Mouse (Mus musculus): ENCODE measurements around the gene Kat6b. TPM values are rescaled to one million over a fixed set of nuclear protein-coding genes. Genes with fewer than 3 reads are reported as not detected.

Kat6b gene
- polyA plus RNA-seq, 1 experiment, result 15.5 TPM

DNA sequence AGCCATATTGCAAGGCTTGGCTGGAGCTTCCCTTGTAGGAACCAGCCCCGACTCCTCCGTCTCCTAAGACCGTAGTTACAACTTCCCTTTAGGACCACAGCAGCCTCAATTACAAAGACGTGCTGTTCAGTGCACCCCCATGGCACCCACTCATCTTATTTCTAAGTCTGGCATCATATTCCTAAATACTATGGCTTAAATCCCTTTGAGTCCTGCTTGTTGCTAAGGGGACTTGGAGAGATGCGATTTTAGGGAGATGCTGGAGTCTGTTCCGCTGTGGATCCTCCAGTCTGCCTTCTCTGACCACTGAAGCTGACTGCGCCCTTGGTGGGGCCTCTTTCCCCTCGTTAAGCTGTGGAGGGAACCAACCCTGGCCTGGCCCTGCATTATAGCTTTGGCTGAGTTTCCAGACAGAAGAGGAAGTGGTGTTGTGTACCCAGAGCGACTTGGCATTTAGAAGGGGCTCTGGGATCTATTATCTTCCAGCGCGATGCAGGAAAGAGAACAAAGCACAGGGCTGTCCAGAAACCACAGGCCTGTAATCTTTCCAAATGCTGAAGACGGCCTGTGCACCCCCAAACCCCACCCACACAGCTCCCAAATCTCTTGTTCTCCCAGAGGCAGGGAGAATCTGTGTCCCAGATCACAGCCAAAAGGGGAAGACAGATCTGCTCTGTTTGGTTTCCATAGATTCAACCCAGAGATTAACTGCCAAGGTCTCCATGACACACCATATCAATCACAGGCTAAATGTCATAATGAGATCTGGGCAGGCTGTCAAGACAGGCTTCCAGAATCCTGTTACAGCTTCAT is 225.7 kb downstream of the Kat6b start:
- peak; percentile 12 for DNase-seq (ENCODE audit: low read depth)

DNA sequence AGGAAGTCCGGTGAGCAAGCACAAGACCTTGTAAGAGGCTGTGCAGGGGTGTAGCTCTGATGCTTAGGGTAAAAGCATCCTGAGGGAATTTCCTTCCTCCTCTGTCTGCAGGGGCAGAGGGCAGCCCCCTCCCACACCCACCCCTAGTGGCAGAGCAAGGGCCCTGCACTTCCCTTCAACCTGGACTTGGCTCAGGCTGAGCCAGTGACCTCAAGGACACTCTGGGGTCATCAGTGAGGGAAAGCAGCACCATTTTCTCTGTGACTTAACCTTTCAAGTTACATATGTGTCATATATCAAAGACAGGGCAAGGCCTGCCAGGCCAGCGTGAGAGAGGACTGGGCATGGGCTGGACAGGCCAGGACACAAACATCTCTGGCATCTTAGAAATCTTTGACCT is 228.3 kb downstream of the Kat6b start:
- no peak for DNase-seq (ENCODE audit: low read depth)

GRCm38 (mm10) chr14:21711231-21711630 is 230.0 kb downstream of the Kat6b start:
- DNase-seq (ENCODE audit: low read depth), result no peak

DNA sequence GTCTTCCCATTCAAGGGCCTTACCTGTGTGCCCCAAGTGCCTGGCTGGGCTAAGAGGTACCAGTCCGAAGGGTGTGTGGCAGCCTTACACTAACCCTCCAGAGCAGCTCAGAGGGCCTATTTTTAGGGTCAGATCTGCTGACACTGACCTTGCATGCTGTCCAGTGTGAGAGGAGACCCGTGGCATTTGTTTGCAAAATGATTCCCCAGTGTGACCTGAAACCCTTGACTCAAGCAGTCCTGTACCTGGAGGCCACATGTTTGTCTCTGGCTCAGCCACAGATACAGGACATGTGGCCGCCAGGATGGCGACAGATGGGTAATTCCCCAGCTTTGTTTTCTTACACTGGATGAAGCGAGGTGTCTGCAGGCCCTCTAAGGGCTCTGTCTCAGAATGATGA is 233.3 kb downstream of the Kat6b start, which contains the start of gene Dupd1:
Gene Dupd1 (minus strand): TSS at position 91 of the 400 bp plus-strand sequence.
- no peak for DNase-seq (ENCODE audit: low read depth)

DNA sequence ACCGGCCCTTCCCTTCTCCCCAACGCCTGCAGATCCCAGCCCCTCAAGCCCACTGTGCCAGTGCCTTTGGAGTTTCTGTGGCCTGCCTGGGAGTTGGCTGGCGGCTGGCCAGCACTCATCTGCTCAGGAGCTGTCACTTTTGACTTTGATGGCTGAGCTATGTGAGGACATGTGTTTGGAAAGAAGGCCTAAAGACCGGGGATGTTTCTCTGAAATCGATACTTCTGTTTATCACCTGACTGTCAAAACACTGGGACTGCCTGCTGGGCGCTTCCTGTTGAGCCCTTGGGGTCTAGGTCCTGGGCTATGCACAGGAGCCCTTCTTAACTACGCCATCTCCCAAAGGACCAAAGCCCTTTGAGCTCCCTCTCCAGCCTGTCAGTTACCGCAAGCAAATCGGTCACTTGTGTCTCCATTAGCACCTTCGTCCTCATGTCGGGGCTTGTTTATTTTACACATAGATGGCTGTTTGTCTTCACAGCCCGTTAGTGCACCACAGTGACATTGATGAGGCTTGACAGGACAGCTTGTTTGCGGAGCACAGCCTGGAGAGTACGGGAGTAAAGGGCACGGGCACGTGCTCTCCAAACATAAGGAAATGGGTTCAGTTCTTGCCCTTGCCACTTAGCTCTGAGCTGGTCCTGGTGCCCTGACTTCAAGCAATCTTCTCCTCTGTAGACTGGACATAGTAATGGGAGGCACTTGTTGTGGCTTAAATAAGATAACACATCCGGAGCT is 238.6 kb downstream of the Kat6b start:
- no peak for DNase-seq (ENCODE audit: low read depth)

DNA sequence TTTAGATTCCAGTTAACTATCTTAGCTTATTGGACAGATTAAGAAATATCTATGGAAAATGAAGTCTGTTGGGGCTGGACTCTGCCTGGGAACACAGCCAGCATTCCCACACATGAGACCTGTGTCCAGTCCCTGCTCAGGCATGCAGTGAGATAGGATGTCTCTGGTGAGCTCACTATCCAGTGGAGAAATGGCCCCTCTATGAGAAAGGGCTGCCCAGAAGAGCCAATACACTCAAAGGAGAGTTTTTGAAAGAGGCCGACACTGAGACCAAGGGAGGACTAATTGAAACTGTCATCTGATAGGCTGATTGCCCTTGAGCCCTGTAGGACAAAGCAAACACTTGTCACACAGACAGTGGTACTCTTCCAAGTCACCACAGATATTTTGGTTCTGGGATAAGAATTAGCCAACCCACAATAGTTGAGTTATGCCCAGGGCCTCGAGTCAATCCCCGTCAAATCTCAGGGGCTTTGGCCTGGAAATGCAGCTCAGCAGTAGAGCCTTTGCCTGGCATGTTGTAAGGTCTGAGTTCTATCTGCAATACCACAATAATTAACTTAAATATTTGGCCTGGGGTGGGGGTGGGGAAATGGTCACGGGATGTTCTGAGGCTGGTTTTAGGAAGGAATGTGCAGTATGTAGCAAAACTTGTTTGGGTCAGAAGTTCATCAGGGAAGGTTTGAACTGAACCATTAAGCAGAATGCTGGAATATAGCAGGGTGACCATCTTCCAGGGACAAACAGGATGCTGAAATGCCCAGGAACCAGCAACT is 239.4 kb downstream of the Kat6b start:
- no peak for DNase-seq (ENCODE audit: low read depth)

Other genes with a start within 250 kb of the Kat6b start
- 0.22 TPM in 1 of 2 replicates, not detected in the other for gene Dupd1, start 233.1 kb downstream of the Kat6b start, polyA plus RNA-seq (2012; rRNA removed)